Mouse (Mus musculus) liver, embryonic 13.5 days (tissue): ENCODE data around the gene Vmn2r104. TPM values are rescaled to one million over a fixed set of nuclear protein-coding genes. Genes with fewer than 3 reads are reported as not detected.

Source experiments
- ATAC-seq: fragments of 200-750 bp; cut with Nextera tagmentation; 2 replicates; pipeline ENCODE4 v1.8.0; 2017; ENCODE audit warnings: low read depth, mild to moderate bottlenecking, moderate number of reproducible peaks, moderate library complexity
- DNase-seq: peaks from one replicate; pipeline ENCODE4 v3.0.0; 2022
- H3K27ac ChIP-seq: fragments of 300-500 bp; sonication (generic); 2 replicates; pipeline ENCODE4 v1.5.1; 2015; ENCODE audit warnings: moderate library complexity, mild to moderate bottlenecking, inconsistent platforms
- H3K27me3 ChIP-seq: fragments of 300-500 bp; sonication (generic); 2 replicates; pipeline ENCODE4 v1.6.1; 2015; ENCODE audit warnings: mild to moderate bottlenecking, inconsistent platforms
- H3K36me3 ChIP-seq: fragments of 300-500 bp; sonication (generic); 2 replicates; pipeline ENCODE4 v1.6.1; 2015; ENCODE audit warnings: mild to moderate bottlenecking, inconsistent platforms
- H3K4me1 ChIP-seq: fragments of 300-500 bp; sonication (generic); replicated peaks from 2 replicates; pipeline ENCODE4 v1.6.1; 2015; ENCODE audit warnings: inconsistent platforms
- H3K4me2 ChIP-seq: fragments of 300-500 bp; sonication (generic); 2 replicates; pipeline ENCODE4 v1.6.1; 2015; ENCODE audit warnings: inconsistent platforms, mild to moderate bottlenecking, moderate library complexity
- H3K4me3 ChIP-seq: fragments of 300-500 bp; sonication (generic); replicated peaks from 2 replicates; pipeline ENCODE4 v1.5.1; 2015; ENCODE audit warnings: mild to moderate bottlenecking, inconsistent platforms
- H3K9ac ChIP-seq: fragments of 300-500 bp; sonication (generic); 2 replicates; pipeline ENCODE4 v1.6.1; 2015; ENCODE audit warnings: mild to moderate bottlenecking, inconsistent platforms
- H3K9me3 ChIP-seq: fragments of 300-500 bp; sonication (generic); replicated peaks from 2 replicates; pipeline ENCODE4 v1.6.1; 2016; ENCODE audit warnings: inconsistent platforms
- WGBS: fragments of 180-500 bp; shearing (Covaris S2); methylation state at CpG from one replicate; pipeline ENCODE4 v1.1.7; 2015; ENCODE audit not compliant: insufficient replicate concordance; 5-methylcytosine and 5-hydroxymethylcytosine counted together
- polyA plus RNA-seq: library from polyadenylated mRNA; unstranded; fragments of >200 nt; fragmentation: Nextera tagmentation; extraction: Ambion mirVana; gene quantifications from 2 replicates; pipeline ENCODE4 v1.2.1, GENCODE M21; 2015

Vmn2r104 gene
- polyA plus RNA-seq, result not detected in 2 replicates

GRCm38 (mm10) chr17:20048236-20048635, at the start of gene Vmn2r104:
Gene Vmn2r104, minus strand, starts transcription at chr17:20048336.
- 69% methylated on average over 1 of the region's 1 CpGs for WGBS
- peaks cover 28% of the 10 kb centered on the region; the same call in 1 of the 2 replicates for H3K9me3 ChIP-seq
- H3K9ac ChIP-seq, result no peak within 1 kb of the TSS
- DNase-seq (no peak), ATAC-seq (no peak)
- H3K4me1 ChIP-seq, result no peaks in the 10 kb centered on the region
- no peaks in the 10 kb centered on the region for H3K27me3 ChIP-seq
- H3K36me3 ChIP-seq, result no peaks in the 10 kb centered on the region
- no peak within 1 kb of the TSS for H3K4me3 ChIP-seq
- H3K27ac ChIP-seq, result no peak within 1 kb of the TSS
- no peak within 1 kb of the TSS for H3K4me2 ChIP-seq

- 57% methylated on average over 6 of the region's 6 CpGs for WGBS
- Histone ChIP-seq H3K4me1 (no peaks in the 10 kb centered on the region), H3K36me3 (no peaks in the 10 kb centered on the region), H3K4me3 (no peak overlapping the region), H3K9ac (no peak overlapping the region), H3K27ac (no peak overlapping the region), H3K9me3 (0 out of 2 replicates have a peak, but pooled peaks cover 5% of the 10 kb centered on the region), H3K4me2 (no peak overlapping the region), H3K27me3 (no peaks in the 10 kb centered on the region)
- ATAC-seq (no peak), DNase-seq (no peak)
Observed at GRCm38 (mm10) chr17:20074090-20074489, 26.0 kb upstream of the Vmn2r104 start.

GRCm38 (mm10) chr17:20071656-20072396, 23.7 kb upstream of the Vmn2r104 start:
- Histone ChIP-seq H3K9ac (no peak overlapping the region), H3K9me3 (0 out of 2 replicates have a peak, but pooled peaks cover 5% of the 10 kb centered on the region), H3K27me3 (no peaks in the 10 kb centered on the region), H3K4me3 (no peak overlapping the region), H3K4me1 (no peaks in the 10 kb centered on the region), H3K36me3 (no peaks in the 10 kb centered on the region), H3K4me2 (no peak overlapping the region), H3K27ac (no peak overlapping the region)
- no peak for ATAC-seq
- DNase-seq, result no peak
- 71% methylated on average over 4 of the region's 4 CpGs for WGBS

Other genes with a start within 250 kb of the Vmn2r104 start
- not detected in 2 replicates for gene Fpr-rs7, start 65.9 kb upstream of the Vmn2r104 start, polyA plus RNA-seq
- not detected in 2 replicates for gene Fpr-rs6, start 134.8 kb upstream of the Vmn2r104 start, polyA plus RNA-seq
- gene Vmn2r105, start 186.7 kb upstream of the Vmn2r104 start, polyA plus RNA-seq, result not detected in 2 replicates
- not detected in 2 replicates for gene Vmn2r106, start 237.2 kb upstream of the Vmn2r104 start, polyA plus RNA-seq